Comparison of ENCODE assay signal across 12 mouse cellular contexts in the genomic region with DNA sequence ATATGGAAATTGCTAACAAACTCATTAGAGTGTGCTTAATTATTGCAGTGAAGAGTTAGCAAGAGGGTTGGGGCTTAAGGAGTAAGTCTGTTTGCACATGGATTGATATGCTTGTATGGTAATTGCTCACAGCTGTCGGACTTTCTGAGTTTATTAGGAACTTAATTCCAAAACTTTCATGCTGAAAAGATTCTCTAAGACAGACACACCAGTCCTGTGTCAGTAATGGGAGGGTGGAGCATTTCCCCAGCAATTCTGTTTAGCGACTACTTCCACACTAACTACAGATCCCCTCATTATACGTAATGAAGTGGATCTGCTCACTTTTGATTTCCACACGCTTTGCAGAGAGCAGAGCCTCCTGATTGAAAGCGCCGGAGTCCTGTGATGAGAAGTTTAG.
"Had no signal": no experiment of that assay in that cellular context is flagged by ENCODE, and none has a peak within 500 bp of the region (broad histone marks: within the 10 kb centered on the region; RNA-seq: fewer than 3 reads in every experiment).

No protein-coding gene starts in this region.

- H3K9me3 ChIP-seq: limb, embryonic 10.5 days; limb, embryonic 13.5 days; liver, embryonic 13.5 days had no signal

- DNase-seq: kidney, adult 9 months; kidney, postnatal 14 days; kidney, postnatal 4 days; liver; liver, embryonic 13.5 days; lung, adult 2 months; thymus, adult 18-20 months; thymus, postnatal 4 days had no signal

- H3K4me3 ChIP-seq: limb, embryonic 10.5 days; limb, embryonic 13.5 days; liver, embryonic 13.5 days; midbrain, embryonic 13.5 days had no signal

- H3K27me3 ChIP-seq: limb, embryonic 13.5 days; liver, embryonic 13.5 days; midbrain, embryonic 13.5 days had no signal

- H3K9ac ChIP-seq: limb, embryonic 13.5 days; liver, embryonic 13.5 days; midbrain, embryonic 13.5 days had no signal

- ATAC-seq: midbrain, embryonic 13.5 days had no signal

- H3K4me2 ChIP-seq: limb, embryonic 13.5 days; liver, embryonic 13.5 days; midbrain, embryonic 13.5 days had no signal

- H3K36me3 ChIP-seq: limb, embryonic 10.5 days; limb, embryonic 13.5 days; liver, embryonic 13.5 days; midbrain, embryonic 13.5 days had no signal

- H3K27ac ChIP-seq: limb, embryonic 10.5 days; limb, embryonic 13.5 days; liver, embryonic 13.5 days; macrophage had no signal

- H3K4me1 ChIP-seq: limb, embryonic 13.5 days; liver, embryonic 13.5 days had no signal
